Mouse (Mus musculus) liver, postnatal 0 days (tissue): ENCODE data around the gene Steap4.
"Not testable (repeated sequence)": the region's sequence is repeated elsewhere in the genome, so short reads cannot be mapped to it uniquely, and the experiment has no call there.

Source experiments
- CTCF ChIP-seq: sonication (generic); IDR thresholded peaks from 2 replicates; pipeline ENCODE4 v1.5.1; 2016; ENCODE audit warnings: antibody characterized with exemption, low read depth
- EP300 ChIP-seq: IDR thresholded peaks from 2 replicates; pipeline ENCODE4 v1.6.1; 2016; ENCODE audit warnings: antibody characterized with exemption, low read depth, mild to moderate bottlenecking

GRCm38 (mm10) chr5:7933495-7933894 lies 26.8 kb upstream of the Steap4 start:
- not testable (repeated sequence) for TF ChIP-seq EP300, CTCF
